Mouse (Mus musculus) adrenal gland, adult 2 months (tissue): ENCODE measurements around the gene Ager. TPM values are rescaled to one million over a fixed set of nuclear protein-coding genes. Genes with fewer than 3 reads are reported as not detected.

Experiments
- DNase-seq: peaks from one replicate; pipeline ENCODE4 v3.0.0; 2021
- polyA plus RNA-seq: library from polyadenylated mRNA; depleted of rRNA; stranded (reverse); fragments of >200 nt; gene quantifications from 2 replicates; pipeline ENCODE4 v1.2.3, GENCODE M21; 2012; rRNA removed
- total RNA-seq, 2 experiments: library from RNA; stranded (reverse); gene quantifications; 2 replicates each; pipeline ENCODE4 v1.2.3; 2021

Ager gene
- total and polyA plus RNA-seq, 3 experiments, result 0.84 to 1.3 (median 0.86) TPM

- DNase-seq, result peak; percentile 89
Observed at GRCm38 (mm10) chr17:34632261-34632691, 34.6 kb downstream of the Ager start.

- no peak for DNase-seq
Observed at GRCm38 (mm10) chr17:34635671-34636070, 38.0 kb downstream of the Ager start.

- no peak for DNase-seq
Observed at GRCm38 (mm10) chr17:34637459-34637858, 39.8 kb downstream of the Ager start.

- DNase-seq, result no peak
Observed at GRCm38 (mm10) chr17:34639461-34640255, 42.0 kb downstream of the Ager start.

- peak; percentile 43 for DNase-seq
Observed at GRCm38 (mm10) chr17:34640778-34641601, 43.3 kb downstream of the Ager start.

GRCm38 (mm10) chr17:34641945-34642344 lies 44.3 kb downstream of the Ager start:
- no peak for DNase-seq

GRCm38 (mm10) chr17:34643379-34643778 lies 45.7 kb downstream of the Ager start:
- no peak for DNase-seq

GRCm38 (mm10) chr17:34643944-34644343 lies 46.3 kb downstream of the Ager start:
- no peak for DNase-seq

- peak; percentile 96 for DNase-seq
Observed at GRCm38 (mm10) chr17:34644608-34645007, 46.9 kb downstream of the Ager start, which contains the start of gene Fkbpl. Gene Fkbpl, plus strand, starts transcription at chr17:34644764.

- DNase-seq, result no peak
Observed at GRCm38 (mm10) chr17:34645256-34645829, 47.7 kb downstream of the Ager start.

- peak; percentile 15 for DNase-seq
Observed at GRCm38 (mm10) chr17:34645831-34646511, 48.3 kb downstream of the Ager start.

GRCm38 (mm10) chr17:34646906-34647787 lies 49.5 kb downstream of the Ager start, which contains the start of gene Atf6b:
Gene Atf6b, plus strand, starts transcription at chr17:34647146.
- peak; percentile 97 for DNase-seq

GRCm38 (mm10) chr17:34648141-34648890 lies 50.7 kb downstream of the Ager start:
- DNase-seq, result no peak

- no peak for DNase-seq
Observed at GRCm38 (mm10) chr17:34649106-34649864, 51.6 kb downstream of the Ager start.

Other genes with a start within 250 kb of the Ager start
- gene Btnl2, start 243.0 kb upstream of the Ager start, total RNA-seq, result under 1 TPM; 0.40 to 0.73 TPM
- 0.04 and 0.16 TPM in 2 replicates for gene Btnl2, start 243.0 kb upstream of the Ager start, polyA plus RNA-seq
- not detected for gene Btnl1, start 220.7 kb upstream of the Ager start, total RNA-seq
- gene Btnl1, start 220.7 kb upstream of the Ager start, polyA plus RNA-seq, result not detected in 2 replicates
- 1 to 10 TPM; 2.1 to 2.5 TPM for gene BC051142, start 199.0 kb upstream of the Ager start, total RNA-seq
- 0.74 and 1.1 TPM in 2 replicates for gene BC051142, start 199.0 kb upstream of the Ager start, polyA plus RNA-seq
- gene Btnl4, start 120.5 kb upstream of the Ager start, total RNA-seq, result not detected
- gene Btnl4, start 120.5 kb upstream of the Ager start, polyA plus RNA-seq, result 0.06 TPM in 2 replicates
- gene Btnl6, start 80.5 kb upstream of the Ager start, total RNA-seq, result not detected
- gene Btnl6, start 80.5 kb upstream of the Ager start, polyA plus RNA-seq, result not detected in 2 replicates
- gene Notch4, start 33.6 kb upstream of the Ager start, total RNA-seq, result 10 to 100 TPM; 22.1 to 24.6 TPM
- gene Notch4, start 33.6 kb upstream of the Ager start, polyA plus RNA-seq, result 78.6 and 90.4 TPM in 2 replicates
- 1 to 10 TPM; 4.3 to 7.4 TPM for gene Gpsm3, start 8.1 kb upstream of the Ager start, total RNA-seq
- gene Gpsm3, start 8.1 kb upstream of the Ager start, polyA plus RNA-seq, result 8.0 and 10.0 TPM in 2 replicates
- gene Pbx2, start 6.6 kb upstream of the Ager start, total RNA-seq, result 10 to 100 TPM; 35.2 to 42.7 TPM
- 43.4 and 45.6 TPM in 2 replicates for gene Pbx2, start 6.6 kb upstream of the Ager start, polyA plus RNA-seq
- 10 to 100 TPM; 77.8 to 92.0 TPM for gene Rnf5, start 5.8 kb downstream of the Ager start, total RNA-seq
- 90.8 and 115 TPM in 2 replicates for gene Rnf5, start 5.8 kb downstream of the Ager start, polyA plus RNA-seq
- gene Agpat1, start 6.4 kb downstream of the Ager start, total RNA-seq, result 100 to 1,000 TPM; 113 to 118 TPM
- 275 and 286 TPM in 2 replicates for gene Agpat1, start 6.4 kb downstream of the Ager start, polyA plus RNA-seq
- 1 to 10 TPM; 2.4 to 3.0 TPM for gene Egfl8, start 18.1 kb downstream of the Ager start, total RNA-seq
- 2.4 and 4.2 TPM in 2 replicates for gene Egfl8, start 18.1 kb downstream of the Ager start, polyA plus RNA-seq
- 10 to 100 TPM; 58.3 to 70.7 TPM for gene Ppt2, start 30.6 kb downstream of the Ager start, total RNA-seq
- 58.5 and 102 TPM in 2 replicates for gene Ppt2, start 30.6 kb downstream of the Ager start, polyA plus RNA-seq
- 10 to 100 TPM in 1 of 2 experiments, 1 to 10 TPM in 1; 9.1 to 12.8 TPM for gene Prrt1, start 31.7 kb downstream of the Ager start, total RNA-seq
- 22.1 and 32.8 TPM in 2 replicates for gene Prrt1, start 31.7 kb downstream of the Ager start, polyA plus RNA-seq
- 10 to 100 TPM; 12.7 to 17.2 TPM for gene Fkbpl, start 46.9 kb downstream of the Ager start, total RNA-seq
- 7.1 and 7.6 TPM in 2 replicates for gene Fkbpl, start 46.9 kb downstream of the Ager start, polyA plus RNA-seq
- gene Atf6b, start 49.3 kb downstream of the Ager start, total RNA-seq, result 10 to 100 TPM; 44.1 to 53.2 TPM
- gene Atf6b, start 49.3 kb downstream of the Ager start, polyA plus RNA-seq, result 114 and 118 TPM in 2 replicates
- 10 to 100 TPM; 20.2 to 30.1 TPM for gene Tnxb, start 72.7 kb downstream of the Ager start, total RNA-seq
- gene Tnxb, start 72.7 kb downstream of the Ager start, polyA plus RNA-seq, result 23.4 and 23.6 TPM in 2 replicates
- gene C4b, start 146.0 kb downstream of the Ager start, total RNA-seq, result 100 to 1,000 TPM; 121 to 181 TPM
- 48.1 and 51.4 TPM in 2 replicates for gene C4b, start 146.0 kb downstream of the Ager start, polyA plus RNA-seq
- over 10,000 TPM in 1 of 2 experiments, 1,000 to 10,000 TPM in 1; 5,616 to 11,133 TPM for gene Cyp21a1, start 206.7 kb downstream of the Ager start, total RNA-seq
- 14,410 and 19,594 TPM in 2 replicates for gene Cyp21a1, start 206.7 kb downstream of the Ager start, polyA plus RNA-seq
- 10 to 100 TPM; 38.5 to 55.1 TPM for gene Stk19, start 239.1 kb downstream of the Ager start, total RNA-seq
- gene Stk19, start 239.1 kb downstream of the Ager start, polyA plus RNA-seq, result 139 and 176 TPM in 2 replicates
- 100 to 1,000 TPM in 1 of 2 experiments, 10 to 100 TPM in 1; 47.0 to 126 TPM for gene Dxo, start 239.2 kb downstream of the Ager start, total RNA-seq
- 82.7 and 107 TPM in 2 replicates for gene Dxo, start 239.2 kb downstream of the Ager start, polyA plus RNA-seq